Mouse (Mus musculus) intestine, embryonic 15.5 days (tissue): ENCODE data around the gene Limch1. TPM values are rescaled to one million over a fixed set of nuclear protein-coding genes. Genes with fewer than 3 reads are reported as not detected.
A peak's percentile ranks its signal among the peaks of the same experiment; 100 is the strongest.

Experiments used
- ATAC-seq: fragments of 200-750 bp; cut with Nextera tagmentation; 2 replicates; pipeline ENCODE4 v1.8.0; 2017; ENCODE audit warnings: moderate TSS enrichment, moderate library complexity
- H3K27ac ChIP-seq: fragments of 300-500 bp; sonication (generic); 2 replicates; pipeline ENCODE4 v1.5.1; 2015; ENCODE audit warnings: mild to moderate bottlenecking, inconsistent platforms
- H3K27me3 ChIP-seq: fragments of 300-500 bp; sonication (generic); replicated peaks from 2 replicates; pipeline ENCODE4 v1.6.1; 2015; ENCODE audit warnings: inconsistent platforms
- H3K36me3 ChIP-seq: fragments of 300-500 bp; sonication (generic); 2 replicates; pipeline ENCODE4 v1.6.1; 2015; ENCODE audit warnings: inconsistent platforms
- H3K4me1 ChIP-seq: fragments of 300-500 bp; sonication (generic); replicated peaks from 2 replicates; pipeline ENCODE4 v1.6.1; 2015; ENCODE audit warnings: inconsistent platforms
- H3K4me2 ChIP-seq: fragments of 300-500 bp; sonication (generic); replicated peaks from 2 replicates; pipeline ENCODE4 v1.6.1; 2015; ENCODE audit warnings: mild to moderate bottlenecking, inconsistent platforms
- H3K4me3 ChIP-seq: fragments of 300-500 bp; sonication (generic); replicated peaks from 2 replicates; pipeline ENCODE4 v1.5.1; 2015; ENCODE audit warnings: inconsistent platforms
- H3K9ac ChIP-seq: fragments of 300-500 bp; sonication (generic); 2 replicates; pipeline ENCODE4 v1.6.1; 2015; ENCODE audit warnings: inconsistent platforms
- H3K9me3 ChIP-seq: fragments of 300-500 bp; sonication (generic); 2 replicates; pipeline ENCODE4 v1.6.1; 2016; ENCODE audit warnings: inconsistent platforms
- WGBS: fragments of 180-500 bp; shearing (Covaris S2); methylation state at CpG from one replicate; pipeline ENCODE4 v1.1.7; 2015; 5-methylcytosine and 5-hydroxymethylcytosine counted together
- polyA plus RNA-seq: library from polyadenylated mRNA; unstranded; fragments of >200 nt; fragmentation: Nextera tagmentation; extraction: Ambion mirVana; gene quantifications from 2 replicates; pipeline ENCODE4 v1.2.1, GENCODE M21; 2015

Limch1 gene
- polyA plus RNA-seq, 1 experiment from 2014 or later: 11.7 TPM

DNA sequence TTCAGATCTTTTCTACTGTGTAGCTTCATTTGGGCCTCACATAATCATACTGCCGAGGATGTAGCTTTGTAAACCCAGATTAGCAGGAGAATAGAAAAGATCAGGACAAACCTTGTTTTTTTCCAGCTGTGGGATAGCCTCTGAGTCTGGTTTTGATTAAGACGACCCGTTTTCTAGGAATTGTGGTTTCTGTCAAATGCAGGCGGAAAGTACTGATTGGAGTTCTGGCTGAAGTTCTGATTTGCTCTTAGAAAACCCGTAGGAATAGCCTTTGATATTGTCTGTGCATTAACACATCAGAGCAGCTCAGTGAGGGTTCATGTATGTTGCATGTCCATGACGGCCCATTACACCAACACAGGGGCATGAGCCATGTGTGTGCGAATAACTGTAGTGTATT lies 246.8 kb downstream of the Limch1 start:
- Histone ChIP-seq H3K36me3 (no peaks in the 10 kb centered on the region), H3K9me3 (no peaks in the 10 kb centered on the region), H3K9ac (no peak overlapping the region), H3K27ac (no peak overlapping the region), H3K27me3 (no peaks in the 10 kb centered on the region), H3K4me1 (no peaks in the 10 kb centered on the region), H3K4me2 (no peak overlapping the region), H3K4me3 (no peak overlapping the region)
- ATAC-seq: no peak
- 87% methylated on average over 7 of the region's 7 CpGs for WGBS

DNA sequence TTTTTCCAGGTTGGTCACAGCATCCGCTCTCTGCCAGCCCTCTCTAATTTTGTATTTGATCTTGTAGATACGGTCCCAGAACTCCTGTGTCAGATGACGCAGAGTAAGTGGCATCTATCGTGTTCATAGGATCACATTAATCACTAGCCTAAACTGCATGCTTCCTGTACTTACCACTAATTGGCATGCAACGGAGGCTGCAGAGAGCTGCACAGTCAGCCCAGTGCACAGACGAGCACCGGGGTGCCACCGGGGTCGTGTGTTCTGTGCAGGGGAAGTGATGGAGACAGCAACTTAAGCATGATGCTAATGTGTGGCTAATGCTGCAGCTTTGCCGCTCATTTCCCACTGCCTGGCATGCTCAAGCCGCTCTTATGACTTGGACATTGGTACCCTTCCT lies 247.4 kb downstream of the Limch1 start:
- H3K9ac ChIP-seq: no peak overlapping the region
- H3K4me2 ChIP-seq: no peak overlapping the region
- H3K27me3 ChIP-seq: no peaks in the 10 kb centered on the region
- no peak overlapping the region for H3K4me3 ChIP-seq
- H3K9me3 ChIP-seq: no peaks in the 10 kb centered on the region
- no peaks in the 10 kb centered on the region for H3K36me3 ChIP-seq
- H3K27ac ChIP-seq: no peak overlapping the region
- no peak for ATAC-seq
- 79% methylated on average over 11 of the region's 11 CpGs for whole genome bisulfite sequencing
- H3K4me1 ChIP-seq: no peaks in the 10 kb centered on the region

DNA sequence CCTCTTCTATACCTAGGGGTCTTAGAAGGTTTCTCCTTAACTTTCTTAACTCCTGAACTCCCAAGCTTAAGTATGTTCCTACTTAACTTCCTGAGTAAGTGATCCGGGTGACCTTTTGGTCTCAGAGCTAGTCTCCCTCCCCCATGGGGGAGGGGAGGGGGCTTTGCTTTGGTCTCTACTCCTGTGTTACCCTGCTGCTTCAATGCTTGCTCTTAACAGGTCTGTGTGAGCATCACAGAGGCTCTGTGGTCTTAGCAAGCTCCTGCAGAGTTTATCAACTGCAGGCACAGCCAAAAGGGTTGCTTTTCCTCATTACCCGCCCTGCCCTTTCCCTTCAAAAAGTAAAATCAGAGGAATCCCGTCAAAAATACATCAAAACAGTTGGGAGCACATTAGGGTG lies 250.5 kb downstream of the Limch1 start:
- no peak overlapping the region for H3K4me3 ChIP-seq
- H3K9ac ChIP-seq: no peak overlapping the region
- ATAC-seq: no peak
- H3K36me3 ChIP-seq: no peaks in the 10 kb centered on the region
- 35% methylated on average over 3 of the region's 3 CpGs for WGBS
- no peak overlapping the region for H3K4me2 ChIP-seq
- H3K27ac ChIP-seq: no peak overlapping the region
- no peaks in the 10 kb centered on the region for H3K9me3 ChIP-seq
- no peaks in the 10 kb centered on the region for H3K4me1 ChIP-seq
- no peaks in the 10 kb centered on the region for H3K27me3 ChIP-seq

DNA sequence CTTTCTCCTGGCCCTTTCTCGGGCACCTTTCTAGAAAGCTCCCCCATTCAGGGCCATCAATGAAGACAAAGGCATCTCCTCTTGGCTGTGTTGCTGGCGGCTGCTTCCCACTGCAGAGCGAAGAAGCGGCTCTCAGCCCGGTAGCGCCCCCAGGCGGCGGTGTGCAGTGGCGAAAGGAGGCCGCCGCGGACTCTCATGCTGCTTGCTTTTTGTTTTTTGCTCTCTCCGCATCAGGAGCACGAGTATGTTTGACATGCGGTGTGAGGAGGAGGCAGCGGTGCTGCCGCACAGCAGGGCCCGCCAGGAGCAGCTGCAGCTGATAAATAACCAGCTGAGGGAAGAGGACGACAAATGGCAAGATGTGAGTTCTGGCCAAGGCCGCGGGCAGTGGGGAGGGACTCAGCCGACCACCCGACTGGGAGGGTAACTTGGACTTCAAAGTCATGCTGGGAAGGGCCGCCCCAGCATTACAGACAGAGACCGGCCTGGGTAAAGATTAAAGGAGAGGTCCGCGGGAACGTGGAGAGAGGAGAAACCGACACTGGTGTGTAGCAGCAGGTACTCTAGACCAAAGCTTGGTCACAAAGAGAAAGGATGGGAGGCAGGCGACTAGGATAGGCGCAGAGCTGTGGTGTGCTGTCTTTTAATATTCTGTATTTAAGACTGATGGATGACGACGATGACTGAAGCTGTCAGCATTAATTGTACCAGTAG lies 251.4 kb downstream of the Limch1 start:
- Histone ChIP-seq H3K36me3 (no peaks in the 10 kb centered on the region), H3K4me1 (no peaks in the 10 kb centered on the region), H3K4me3 (peak overlapping the region; percentile 33), H3K27me3 (no peaks in the 10 kb centered on the region), H3K27ac (no peak overlapping the region), H3K9ac (peak overlapping the region; percentile 11; the same call in 1 of the 2 replicates), H3K4me2 (peak overlapping the region; percentile 76), H3K9me3 (no peaks in the 10 kb centered on the region)
- peak; percentile 83 for ATAC-seq
- WGBS: 5% methylated on average over 33 of the region's 33 CpGs

DNA sequence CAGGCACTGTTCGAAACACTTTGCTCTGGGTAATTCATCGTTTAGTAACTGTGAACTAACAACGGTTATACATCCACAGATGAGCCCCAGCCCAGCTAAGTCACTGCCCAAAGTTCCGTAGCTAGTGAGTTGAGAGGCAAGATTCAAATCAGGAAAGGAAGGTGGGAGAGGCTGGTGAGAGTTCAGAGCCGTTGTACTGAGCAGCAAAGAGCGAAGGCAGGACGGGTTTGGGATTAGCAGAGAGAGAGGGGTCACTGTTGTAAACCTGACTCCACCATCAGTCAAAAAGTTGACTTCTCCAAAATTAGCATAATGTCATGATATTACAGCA lies 251.9 kb downstream of the Limch1 start:
- Histone ChIP-seq H3K4me1 (no peaks in the 10 kb centered on the region), H3K9ac (no peak overlapping the region), H3K4me3 (no peak overlapping the region), H3K9me3 (no peaks in the 10 kb centered on the region), H3K4me2 (peak overlapping the region; percentile 76; the same call in 1 of the 2 replicates), H3K27ac (no peak overlapping the region), H3K27me3 (no peaks in the 10 kb centered on the region), H3K36me3 (no peaks in the 10 kb centered on the region)
- 32% methylated on average over 7 of the region's 7 CpGs for WGBS
- ATAC-seq: no peak

- H3K4me3 ChIP-seq: no peak overlapping the region
- no peak for ATAC-seq
- no peaks in the 10 kb centered on the region for H3K36me3 ChIP-seq
- no peaks in the 10 kb centered on the region for H3K27me3 ChIP-seq
- H3K4me2 ChIP-seq: no peak overlapping the region
- no peaks in the 10 kb centered on the region for H3K9me3 ChIP-seq
- WGBS: 73% methylated on average over 6 of the region's 6 CpGs
- no peak overlapping the region for H3K27ac ChIP-seq
- H3K9ac ChIP-seq: no peak overlapping the region
- H3K4me1 ChIP-seq: no peaks in the 10 kb centered on the region
These were observed 252.7 kb downstream of the Limch1 start for GRCm38 (mm10) chr5:66998341-66998740.

- Histone ChIP-seq H3K4me2 (no peak overlapping the region), H3K9ac (no peak overlapping the region), H3K4me1 (no peaks in the 10 kb centered on the region), H3K36me3 (no peaks in the 10 kb centered on the region), H3K4me3 (no peak overlapping the region), H3K27me3 (no peaks in the 10 kb centered on the region), H3K27ac (no peak overlapping the region), H3K9me3 (no peaks in the 10 kb centered on the region)
- no peak for ATAC-seq
- WGBS: 86% methylated on average over 6 of the region's 6 CpGs
These were observed 256.7 kb downstream of the Limch1 start for GRCm38 (mm10) chr5:67002346-67002745.

DNA sequence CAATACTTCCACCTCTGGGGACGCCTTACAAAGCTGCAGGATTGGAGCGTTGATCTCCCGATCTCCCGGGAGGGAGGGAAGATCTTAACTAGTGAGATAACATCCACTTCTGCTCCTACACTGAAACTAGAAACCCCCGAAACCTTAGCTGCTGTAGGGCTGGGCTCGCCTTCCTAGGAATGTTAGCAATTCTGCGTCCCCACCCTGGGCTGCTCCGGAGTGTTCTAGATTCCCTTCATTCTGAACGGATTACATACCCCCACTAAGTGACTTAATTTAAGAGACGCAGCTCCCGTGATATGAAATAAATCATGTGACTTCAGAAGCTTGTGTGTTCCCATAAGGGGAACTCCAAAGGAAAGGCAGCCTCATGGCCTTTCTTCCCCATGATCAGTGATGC lies 259.0 kb downstream of the Limch1 start:
- Histone ChIP-seq H3K4me3 (no peak overlapping the region), H3K36me3 (no peaks in the 10 kb centered on the region), H3K4me2 (no peak overlapping the region), H3K9me3 (no peaks in the 10 kb centered on the region), H3K4me1 (no peaks in the 10 kb centered on the region), H3K9ac (no peak overlapping the region), H3K27me3 (no peaks in the 10 kb centered on the region), H3K27ac (no peak overlapping the region)
- WGBS: 73% methylated on average over 11 of the region's 11 CpGs
- ATAC-seq: no peak

DNA sequence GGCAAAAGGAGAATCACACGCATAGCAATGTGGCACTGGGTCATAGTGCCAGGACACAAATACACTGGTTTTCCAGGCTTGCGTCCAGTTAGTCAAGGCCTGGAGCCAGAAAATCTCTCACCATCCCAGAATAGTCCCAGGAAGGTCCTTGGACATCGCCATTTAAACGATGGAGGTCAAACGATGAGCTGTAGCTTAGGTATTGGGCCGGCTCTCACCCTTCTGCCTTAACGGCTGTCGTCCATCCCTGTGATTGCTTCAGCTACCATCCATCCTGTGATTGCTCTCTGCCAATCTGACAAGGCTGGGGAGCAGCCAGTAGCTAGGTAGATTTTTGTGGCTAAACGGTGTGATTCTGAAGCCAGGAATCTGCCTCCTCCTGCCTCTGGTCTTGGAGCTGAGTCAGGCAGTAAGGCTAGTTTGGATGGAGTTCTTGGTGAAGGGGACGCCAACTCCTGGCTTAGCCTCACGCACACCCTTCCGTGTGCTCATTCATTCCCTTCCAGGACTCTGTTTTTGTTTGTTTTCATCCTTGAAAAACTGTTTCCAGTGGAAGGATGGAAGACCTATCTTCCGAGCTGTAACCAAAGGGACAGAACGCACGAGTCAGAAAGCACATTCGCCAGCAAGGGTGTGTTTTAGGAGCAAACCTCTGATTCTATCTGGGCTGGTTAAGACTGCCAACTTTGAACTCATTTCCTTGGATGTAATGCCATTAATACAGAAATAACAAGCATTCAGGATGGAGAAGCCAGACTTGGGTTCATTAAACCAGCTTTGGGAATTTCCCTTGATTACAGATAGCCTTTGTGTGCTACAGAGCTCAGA lies 265.6 kb downstream of the Limch1 start:
- no peak for ATAC-seq

GRCm38 (mm10) chr5:67011985-67012384 lies 266.4 kb downstream of the Limch1 start:
- H3K27ac ChIP-seq: no peak overlapping the region
- ATAC-seq: no peak
- 78% methylated on average over 4 of the region's 4 CpGs for WGBS
- no peaks in the 10 kb centered on the region for H3K9me3 ChIP-seq
- no peak overlapping the region for H3K4me2 ChIP-seq
- H3K27me3 ChIP-seq: no peaks in the 10 kb centered on the region
- no peaks in the 10 kb centered on the region for H3K36me3 ChIP-seq
- no peaks in the 10 kb centered on the region for H3K4me1 ChIP-seq
- no peak overlapping the region for H3K4me3 ChIP-seq
- H3K9ac ChIP-seq: no peak overlapping the region

More for the DNA sequence above, 265.6 kb downstream of the Limch1 start:
- H3K9ac ChIP-seq: no peak overlapping the region
- no peaks in the 10 kb centered on the region for H3K27me3 ChIP-seq
- H3K4me3 ChIP-seq: no peak overlapping the region
- H3K9me3 ChIP-seq: no peaks in the 10 kb centered on the region
- 89% methylated on average over 16 of the region's 16 CpGs for WGBS
- no peaks in the 10 kb centered on the region for H3K36me3 ChIP-seq
- H3K4me1 ChIP-seq: no peaks in the 10 kb centered on the region
- H3K4me2 ChIP-seq: no peak overlapping the region
- H3K27ac ChIP-seq: no peak overlapping the region

GRCm38 (mm10) chr5:67013926-67014325 lies 268.3 kb downstream of the Limch1 start:
- Histone ChIP-seq H3K36me3 (no peaks in the 10 kb centered on the region), H3K9ac (no peak overlapping the region), H3K9me3 (no peaks in the 10 kb centered on the region), H3K27me3 (no peaks in the 10 kb centered on the region), H3K27ac (no peak overlapping the region), H3K4me2 (no peak overlapping the region), H3K4me3 (no peak overlapping the region), H3K4me1 (no peaks in the 10 kb centered on the region)
- no peak for ATAC-seq
- WGBS: 84% methylated on average over 3 of the region's 3 CpGs

- ATAC-seq: no peak
- Histone ChIP-seq H3K27ac (no peak overlapping the region), H3K4me1 (no peaks in the 10 kb centered on the region), H3K9me3 (no peaks in the 10 kb centered on the region), H3K36me3 (no peaks in the 10 kb centered on the region), H3K4me3 (no peak overlapping the region), H3K27me3 (no peaks in the 10 kb centered on the region), H3K9ac (no peak overlapping the region), H3K4me2 (no peak overlapping the region)
- WGBS: 9% methylated on average over 7 of the region's 7 CpGs
These were observed 270.8 kb downstream of the Limch1 start for GRCm38 (mm10) chr5:67016450-67016849.
